Mouse (Mus musculus): ENCODE results near the gene Neurl1a. TPM values are rescaled to one million over a fixed set of nuclear protein-coding genes. Genes with fewer than 3 reads are reported as not detected.
A peak's percentile ranks its signal among the peaks of the same experiment; 100 is the strongest.

Neurl1a gene
- polyA plus RNA-seq, 1 experiment from 2014 or later: 9.6 TPM

- Histone ChIP-seq H3K27me3 (ENCODE audit: control insufficient read depth, insufficient read depth, low read length) (no peaks in the 10 kb centered on the region), H3K9ac (replicated peaks; ENCODE audit: low read length) (no peak overlapping the region), H3K4me1 (ENCODE audit: control insufficient read depth, insufficient read depth, low read length) (no peaks in the 10 kb centered on the region), H3K4me2 (ENCODE audit: low read length) (no peak overlapping the region), H3K4me3 (replicated peaks; ENCODE audit: low read depth, low read length) (no peak overlapping the region), H3K36me3 (ENCODE audit: control insufficient read depth, insufficient read depth, low read length) (peaks cover 9% of the 10 kb centered on the region; the same call in 1 of the 2 replicates), H3K27ac (replicated peaks; ENCODE audit: low read depth, low read length) (no peak overlapping the region), H3K9me3 (ENCODE audit: control insufficient read depth, low read length) (no peaks in the 10 kb centered on the region)
- DNase-seq (no peak), ATAC-seq (ENCODE audit: low FRiP score, low TSS enrichment) (no peak)
- 96% methylated on average over 17 of the region's 17 CpGs for WGBS
Measured at GRCm38 (mm10) chr19:47282688-47283215, 104.1 kb downstream of the Neurl1a start.

- H3K36me3 ChIP-seq (ENCODE audit: control insufficient read depth, insufficient read depth, low read length): peaks cover 6% of the 10 kb centered on the region; the same call in 1 of the 2 replicates
- H3K27me3 ChIP-seq (ENCODE audit: control insufficient read depth, insufficient read depth, low read length): no peaks in the 10 kb centered on the region
- ATAC-seq (ENCODE audit: low FRiP score, low TSS enrichment): no peak
- no peaks in the 10 kb centered on the region for H3K4me1 ChIP-seq (ENCODE audit: control insufficient read depth, insufficient read depth, low read length)
- WGBS: 81% methylated on average over 6 of the region's 6 CpGs
- no peak overlapping the region for H3K4me3 ChIP-seq (replicated peaks; ENCODE audit: low read depth, low read length)
- H3K9ac ChIP-seq (replicated peaks; ENCODE audit: low read length): no peak overlapping the region
- no peak overlapping the region for H3K4me2 ChIP-seq (ENCODE audit: low read length)
- no peak overlapping the region for H3K27ac ChIP-seq (replicated peaks; ENCODE audit: low read depth, low read length)
- no peak for DNase-seq
- no peaks in the 10 kb centered on the region for H3K9me3 ChIP-seq (ENCODE audit: control insufficient read depth, low read length)
Measured at GRCm38 (mm10) chr19:47285581-47285980, 107.0 kb downstream of the Neurl1a start.

- WGBS: 80% methylated on average over 17 of the region's 17 CpGs
- no peak overlapping the region for H3K4me3 ChIP-seq (replicated peaks; ENCODE audit: low read depth, low read length)
- no peak overlapping the region for H3K9ac ChIP-seq (replicated peaks; ENCODE audit: low read length)
- DNase-seq: no peak
- no peaks in the 10 kb centered on the region for H3K27me3 ChIP-seq (ENCODE audit: control insufficient read depth, insufficient read depth, low read length)
- H3K4me2 ChIP-seq (ENCODE audit: low read length): no peak overlapping the region
- no peak overlapping the region for H3K27ac ChIP-seq (replicated peaks; ENCODE audit: low read depth, low read length)
- H3K36me3 ChIP-seq (ENCODE audit: control insufficient read depth, insufficient read depth, low read length): peaks cover 6% of the 10 kb centered on the region; the same call in 1 of the 2 replicates
- H3K4me1 ChIP-seq (ENCODE audit: control insufficient read depth, insufficient read depth, low read length): peaks cover 12% of the 10 kb centered on the region; the same call in 1 of the 2 replicates
- no peaks in the 10 kb centered on the region for H3K9me3 ChIP-seq (ENCODE audit: control insufficient read depth, low read length)
- ATAC-seq (ENCODE audit: low FRiP score, low TSS enrichment): no peak
Measured at GRCm38 (mm10) chr19:47286886-47287450, 108.3 kb downstream of the Neurl1a start.

GRCm38 (mm10) chr19:47291307-47292080 is 112.9 kb downstream of the Neurl1a start:
- ATAC-seq (ENCODE audit: low FRiP score, low TSS enrichment): peak; percentile 60; the same call in 1 of the 2 replicates
- WGBS: 29% methylated on average over 7 of the region's 7 CpGs
- peaks cover 12% of the 10 kb centered on the region; the same call in 1 of the 2 replicates for H3K4me1 ChIP-seq (ENCODE audit: control insufficient read depth, insufficient read depth, low read length)
- H3K36me3 ChIP-seq (ENCODE audit: control insufficient read depth, insufficient read depth, low read length): no peaks in the 10 kb centered on the region
- H3K4me2 ChIP-seq (ENCODE audit: low read length): no peak overlapping the region
- DNase-seq: peak; percentile 31
- H3K27me3 ChIP-seq (ENCODE audit: control insufficient read depth, insufficient read depth, low read length): no peaks in the 10 kb centered on the region
- no peak overlapping the region for H3K4me3 ChIP-seq (replicated peaks; ENCODE audit: low read depth, low read length)
- no peak overlapping the region; the same call in 1 of the 2 replicates for H3K27ac ChIP-seq (replicated peaks; ENCODE audit: low read depth, low read length)
- H3K9ac ChIP-seq (replicated peaks; ENCODE audit: low read length): no peak overlapping the region
- H3K9me3 ChIP-seq (ENCODE audit: control insufficient read depth, low read length): no peaks in the 10 kb centered on the region

GRCm38 (mm10) chr19:47292451-47292951 is 113.9 kb downstream of the Neurl1a start:
- no peak overlapping the region for H3K9ac ChIP-seq (replicated peaks; ENCODE audit: low read length)
- H3K9me3 ChIP-seq (ENCODE audit: control insufficient read depth, low read length): no peaks in the 10 kb centered on the region
- no peak for ATAC-seq (ENCODE audit: low FRiP score, low TSS enrichment)
- no peak overlapping the region for H3K4me2 ChIP-seq (ENCODE audit: low read length)
- no peaks in the 10 kb centered on the region for H3K27me3 ChIP-seq (ENCODE audit: control insufficient read depth, insufficient read depth, low read length)
- no peak for DNase-seq
- 45% methylated on average over 7 of the region's 7 CpGs for WGBS
- no peaks in the 10 kb centered on the region for H3K36me3 ChIP-seq (ENCODE audit: control insufficient read depth, insufficient read depth, low read length)
- H3K4me3 ChIP-seq (replicated peaks; ENCODE audit: low read depth, low read length): no peak overlapping the region
- H3K27ac ChIP-seq (replicated peaks; ENCODE audit: low read depth, low read length): no peak overlapping the region
- H3K4me1 ChIP-seq (ENCODE audit: control insufficient read depth, insufficient read depth, low read length): peaks cover 12% of the 10 kb centered on the region; the same call in 1 of the 2 replicates

GRCm38 (mm10) chr19:47298100-47298499 is 119.5 kb downstream of the Neurl1a start:
- Histone ChIP-seq H3K4me1 (ENCODE audit: control insufficient read depth, insufficient read depth, low read length) (peaks cover 18% of the 10 kb centered on the region), H3K4me3 (replicated peaks; ENCODE audit: low read depth, low read length) (no peak overlapping the region), H3K4me2 (ENCODE audit: low read length) (no peak overlapping the region), H3K27me3 (ENCODE audit: control insufficient read depth, insufficient read depth, low read length) (no peaks in the 10 kb centered on the region), H3K9me3 (ENCODE audit: control insufficient read depth, low read length) (no peaks in the 10 kb centered on the region), H3K27ac (replicated peaks; ENCODE audit: low read depth, low read length) (no peak overlapping the region), H3K9ac (replicated peaks; ENCODE audit: low read length) (no peak overlapping the region), H3K36me3 (ENCODE audit: control insufficient read depth, insufficient read depth, low read length) (no peaks in the 10 kb centered on the region)
- WGBS: 66% methylated on average over 11 of the region's 11 CpGs
- ATAC-seq (ENCODE audit: low FRiP score, low TSS enrichment): no peak
- DNase-seq: no peak

GRCm38 (mm10) chr19:47301303-47302190 is 122.9 kb downstream of the Neurl1a start:
- H3K27me3 ChIP-seq (ENCODE audit: control insufficient read depth, insufficient read depth, low read length): no peaks in the 10 kb centered on the region
- 3% methylated on average over 19 of the region's 19 CpGs for WGBS
- peak; percentile 61 for DNase-seq
- H3K9me3 ChIP-seq (ENCODE audit: control insufficient read depth, low read length): no peaks in the 10 kb centered on the region
- no peaks in the 10 kb centered on the region for H3K36me3 ChIP-seq (ENCODE audit: control insufficient read depth, insufficient read depth, low read length)
- H3K4me3 ChIP-seq (replicated peaks; ENCODE audit: low read depth, low read length): no peak overlapping the region
- peak; percentile 59; the same call in 1 of the 2 replicates for ATAC-seq (ENCODE audit: low FRiP score, low TSS enrichment)
- peak overlapping the region; percentile 53 for H3K27ac ChIP-seq (replicated peaks; ENCODE audit: low read depth, low read length)
- no peak overlapping the region for H3K9ac ChIP-seq (replicated peaks; ENCODE audit: low read length)
- peak overlapping the region; percentile 13 for H3K4me2 ChIP-seq (ENCODE audit: low read length)
- H3K4me1 ChIP-seq (ENCODE audit: control insufficient read depth, insufficient read depth, low read length): peaks cover 18% of the 10 kb centered on the region

GRCm38 (mm10) chr19:47302191-47302852 is 123.7 kb downstream of the Neurl1a start:
- H3K36me3 ChIP-seq (ENCODE audit: control insufficient read depth, insufficient read depth, low read length): no peaks in the 10 kb centered on the region
- ATAC-seq (ENCODE audit: low FRiP score, low TSS enrichment) (no peak), DNase-seq (peak; percentile 41)
- H3K4me3 ChIP-seq (replicated peaks; ENCODE audit: low read depth, low read length): no peak overlapping the region
- peak overlapping the region; percentile 53 for H3K27ac ChIP-seq (replicated peaks; ENCODE audit: low read depth, low read length)
- 43% methylated on average over 21 of the region's 21 CpGs for WGBS
- H3K27me3 ChIP-seq (ENCODE audit: control insufficient read depth, insufficient read depth, low read length): no peaks in the 10 kb centered on the region
- no peaks in the 10 kb centered on the region for H3K9me3 ChIP-seq (ENCODE audit: control insufficient read depth, low read length)
- H3K4me2 ChIP-seq (ENCODE audit: low read length): peak overlapping the region; percentile 13
- H3K9ac ChIP-seq (replicated peaks; ENCODE audit: low read length): no peak overlapping the region
- peaks cover 18% of the 10 kb centered on the region for H3K4me1 ChIP-seq (ENCODE audit: control insufficient read depth, insufficient read depth, low read length)
